Mouse (Mus musculus) liver, embryonic 16.5 days (tissue): ENCODE data around the gene Zbtb16. TPM values are rescaled to one million over a fixed set of nuclear protein-coding genes. Genes with fewer than 3 reads are reported as not detected.

Source experiments
- ATAC-seq: fragments of 200-750 bp; cut with Nextera tagmentation; 2 replicates; pipeline ENCODE4 v1.8.0; 2017; ENCODE audit warnings: low read depth, mild to moderate bottlenecking, moderate number of reproducible peaks, moderate library complexity
- H3K27ac ChIP-seq: fragments of 300-500 bp; sonication (generic); 2 replicates; pipeline ENCODE4 v1.5.1; 2014; ENCODE audit warnings: mild to moderate bottlenecking, low read length
- H3K27me3 ChIP-seq: fragments of 300-500 bp; sonication (generic); 2 replicates; pipeline ENCODE4 v1.6.1; 2014; ENCODE audit warnings: low read depth, low read length, mixed read lengths; ENCODE audit not compliant: control insufficient read depth, insufficient read depth
- H3K36me3 ChIP-seq: fragments of 300-500 bp; sonication (generic); 2 replicates; pipeline ENCODE4 v1.6.1; 2014; ENCODE audit warnings: mild to moderate bottlenecking; ENCODE audit not compliant: control insufficient read depth, insufficient read depth
- H3K4me1 ChIP-seq: fragments of 300-500 bp; sonication (generic); 2 replicates; pipeline ENCODE4 v1.6.1; 2014; ENCODE audit warnings: low read depth, low read length, mixed read lengths; ENCODE audit not compliant: control insufficient read depth
- H3K4me2 ChIP-seq: fragments of 300-500 bp; sonication (generic); 2 replicates; pipeline ENCODE4 v1.6.1; 2014; ENCODE audit warnings: low read depth, low read length, mixed read lengths
- H3K4me3 ChIP-seq: fragments of 300-500 bp; sonication (generic); 2 replicates; pipeline ENCODE4 v1.5.1; 2014; ENCODE audit warnings: low read depth, mild to moderate bottlenecking, low read length
- H3K9ac ChIP-seq: fragments of 300-500 bp; sonication (generic); 2 replicates; pipeline ENCODE4 v1.6.1; 2014; ENCODE audit warnings: low read depth, low read length
- H3K9me3 ChIP-seq: fragments of 300-500 bp; sonication (generic); replicated peaks from 2 replicates; pipeline ENCODE4 v1.6.1; 2016; ENCODE audit warnings: low read length; ENCODE audit not compliant: control insufficient read depth
- WGBS: fragments of 180-500 bp; shearing (Covaris S2); extraction: QIAGEN DNeasy Blood & Tissue Kit; methylation state at CpG from one replicate; pipeline ENCODE4 v1.1.7; 2014; ENCODE audit not compliant: insufficient replicate concordance; 5-methylcytosine and 5-hydroxymethylcytosine counted together
- polyA plus RNA-seq: library from polyadenylated mRNA; unstranded; fragments of >200 nt; fragmentation: Nextera tagmentation; extraction: Ambion mirVana; gene quantifications from 2 replicates; pipeline ENCODE4 v1.2.1, GENCODE M21; 2015

Gene Zbtb16
- polyA plus RNA-seq, 1 experiment from 2014 or later: 1.1 TPM

DNA sequence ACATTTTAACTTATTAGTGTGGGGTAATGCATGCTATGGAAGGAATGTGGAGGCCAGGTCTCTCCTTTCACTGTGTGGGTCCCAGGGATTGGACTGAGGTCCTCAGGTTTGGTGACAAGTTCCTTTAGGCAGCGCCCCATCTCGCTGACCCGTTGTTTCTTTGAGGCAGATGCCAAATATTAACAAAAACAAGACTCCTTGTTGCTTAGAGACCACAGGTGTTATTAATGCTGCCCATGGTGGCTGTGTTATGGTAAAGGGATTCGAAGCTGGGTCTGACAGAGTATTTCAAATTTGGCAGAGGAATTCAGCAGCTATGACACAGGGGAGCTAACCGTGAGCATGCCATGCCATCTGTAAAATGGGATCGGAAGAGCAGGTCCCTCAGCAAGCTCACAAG is 114.4 kb downstream of the Zbtb16 start:
- Histone ChIP-seq H3K9ac (no peak overlapping the region), H3K9me3 (no peaks in the 10 kb centered on the region), H3K4me1 (peaks cover 12% of the 10 kb centered on the region), H3K27me3 (no peaks in the 10 kb centered on the region), H3K4me2 (no peak overlapping the region), H3K4me3 (no peak overlapping the region), H3K27ac (no peak overlapping the region), H3K36me3 (no peaks in the 10 kb centered on the region)
- no peak for ATAC-seq
- 63% methylated on average over 6 of the region's 6 CpGs for WGBS

- Histone ChIP-seq H3K4me3 (no peak overlapping the region), H3K4me1 (peaks cover 12% of the 10 kb centered on the region), H3K27me3 (no peaks in the 10 kb centered on the region), H3K27ac (no peak overlapping the region), H3K4me2 (no peak overlapping the region), H3K9ac (no peak overlapping the region), H3K9me3 (no peaks in the 10 kb centered on the region), H3K36me3 (no peaks in the 10 kb centered on the region)
- WGBS: 62% methylated on average over 3 of the region's 3 CpGs
- no peak for ATAC-seq
Measured at GRCm38 (mm10) chr9:48721172-48721571, 114.8 kb downstream of the Zbtb16 start.

GRCm38 (mm10) chr9:48720251-48720963 is 115.6 kb downstream of the Zbtb16 start:
- Histone ChIP-seq H3K9ac (no peak overlapping the region), H3K4me3 (no peak overlapping the region), H3K4me1 (peaks cover 12% of the 10 kb centered on the region), H3K27me3 (no peaks in the 10 kb centered on the region), H3K4me2 (no peak overlapping the region), H3K27ac (no peak overlapping the region), H3K9me3 (no peaks in the 10 kb centered on the region), H3K36me3 (no peaks in the 10 kb centered on the region)
- ATAC-seq: no peak
- WGBS: 61% methylated on average over 12 of the region's 12 CpGs

DNA sequence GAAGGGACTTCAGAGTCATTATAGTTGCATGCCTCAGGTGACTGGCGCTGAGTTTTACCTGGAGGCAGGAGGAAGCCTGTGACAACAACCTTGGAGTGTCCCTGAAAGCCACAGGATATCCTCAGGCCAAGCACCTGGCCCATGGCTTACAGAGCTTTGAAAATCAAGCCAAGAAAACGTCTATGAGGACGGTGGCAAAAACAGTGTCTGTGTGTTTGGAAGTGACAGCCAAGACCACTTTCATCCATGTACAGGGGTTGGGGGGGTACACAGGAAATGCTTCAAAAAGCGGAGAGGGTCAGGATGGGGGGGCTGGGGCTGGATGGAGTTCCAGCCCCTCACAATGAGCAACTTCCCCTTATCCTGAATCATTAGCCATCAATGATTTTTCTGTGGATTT is 116.4 kb downstream of the Zbtb16 start:
- Histone ChIP-seq H3K36me3 (no peaks in the 10 kb centered on the region), H3K27ac (no peak overlapping the region), H3K4me3 (no peak overlapping the region), H3K27me3 (no peaks in the 10 kb centered on the region), H3K9ac (no peak overlapping the region), H3K4me1 (peaks cover 12% of the 10 kb centered on the region), H3K9me3 (no peaks in the 10 kb centered on the region), H3K4me2 (no peak overlapping the region)
- WGBS: 58% methylated on average over 4 of the region's 4 CpGs
- no peak for ATAC-seq

DNA sequence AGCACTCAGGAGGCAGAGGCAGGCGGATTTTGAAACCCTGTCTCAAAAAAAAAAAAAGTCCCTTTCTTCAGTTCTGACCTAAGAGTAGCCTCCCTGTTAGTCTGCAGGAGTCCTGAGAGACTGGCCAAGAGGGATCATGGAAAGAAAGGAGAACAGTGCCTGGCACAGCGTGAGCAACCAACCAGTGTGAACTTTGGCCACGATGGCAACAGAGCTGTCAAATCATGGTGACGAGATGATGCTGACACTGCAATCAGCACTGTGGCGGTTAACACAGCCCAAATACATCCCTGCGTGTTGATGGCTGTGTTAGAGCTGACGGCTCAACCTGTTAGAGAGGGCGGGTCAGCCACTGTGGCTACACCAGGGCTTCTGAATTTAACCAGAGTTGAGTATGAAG is 119.5 kb downstream of the Zbtb16 start:
- Histone ChIP-seq H3K4me3 (no peak overlapping the region), H3K27ac (no peak overlapping the region), H3K4me1 (peaks cover under 1% of the 10 kb centered on the region; the same call in 1 of the 2 replicates), H3K27me3 (no peaks in the 10 kb centered on the region), H3K36me3 (no peaks in the 10 kb centered on the region), H3K4me2 (no peak overlapping the region), H3K9ac (no peak overlapping the region), H3K9me3 (no peaks in the 10 kb centered on the region)
- WGBS: 68% methylated on average over 8 of the region's 8 CpGs
- ATAC-seq: no peak

DNA sequence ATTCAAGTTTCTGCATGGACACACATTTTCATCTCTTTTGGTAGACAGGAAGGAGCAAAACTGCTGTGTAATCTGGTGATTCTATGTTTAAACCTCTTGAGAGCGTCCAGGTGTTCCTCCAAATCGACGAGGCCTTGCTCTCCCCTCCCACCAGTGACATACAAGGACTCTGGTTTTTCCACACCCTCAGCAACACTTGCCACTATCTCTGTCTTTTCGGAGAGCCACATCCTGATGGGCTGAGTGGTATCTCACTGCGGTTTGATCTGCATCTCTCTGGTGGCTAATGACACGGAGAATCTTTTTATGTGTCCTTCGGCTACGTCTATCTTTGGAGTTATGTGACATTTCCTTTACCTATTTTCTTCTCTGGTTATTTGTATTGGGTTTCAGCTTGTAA is 121.0 kb downstream of the Zbtb16 start:
- ATAC-seq: no peak
- peaks cover 4% of the 10 kb centered on the region; the same call in 1 of the 2 replicates for H3K4me1 ChIP-seq
- no peak overlapping the region for H3K27ac ChIP-seq
- no peak overlapping the region for H3K9ac ChIP-seq
- H3K9me3 ChIP-seq: no peaks in the 10 kb centered on the region
- H3K36me3 ChIP-seq: no peaks in the 10 kb centered on the region
- H3K4me2 ChIP-seq: no peak overlapping the region
- no peak overlapping the region for H3K4me3 ChIP-seq
- no peaks in the 10 kb centered on the region for H3K27me3 ChIP-seq
- 35% methylated on average over 8 of the region's 8 CpGs for WGBS

DNA sequence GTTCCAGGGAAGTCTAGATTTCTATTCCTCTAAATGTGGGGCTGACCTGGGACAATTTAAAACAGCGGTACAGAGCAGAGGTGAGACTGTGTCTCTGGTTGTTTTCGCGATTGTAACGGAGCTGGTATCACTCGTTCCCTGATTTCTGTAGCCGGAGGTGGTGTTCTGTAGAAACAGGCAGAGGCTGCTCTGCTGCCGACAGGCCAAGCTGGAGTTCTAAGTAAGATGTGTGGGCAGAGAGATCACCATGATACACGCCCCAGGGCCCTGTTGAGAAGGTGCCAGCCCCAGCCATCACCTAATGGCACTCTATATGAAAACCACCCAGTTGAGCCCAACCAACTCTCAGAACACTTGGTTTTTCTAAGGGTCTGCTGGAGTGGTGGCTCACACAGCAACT is 122.2 kb downstream of the Zbtb16 start:
- Histone ChIP-seq H3K4me2 (no peak overlapping the region), H3K4me1 (peaks cover 4% of the 10 kb centered on the region; the same call in 1 of the 2 replicates), H3K36me3 (no peaks in the 10 kb centered on the region), H3K27ac (no peak overlapping the region), H3K27me3 (no peaks in the 10 kb centered on the region), H3K4me3 (no peak overlapping the region), H3K9ac (no peak overlapping the region), H3K9me3 (no peaks in the 10 kb centered on the region)
- WGBS: 73% methylated on average over 8 of the region's 8 CpGs
- no peak for ATAC-seq

DNA sequence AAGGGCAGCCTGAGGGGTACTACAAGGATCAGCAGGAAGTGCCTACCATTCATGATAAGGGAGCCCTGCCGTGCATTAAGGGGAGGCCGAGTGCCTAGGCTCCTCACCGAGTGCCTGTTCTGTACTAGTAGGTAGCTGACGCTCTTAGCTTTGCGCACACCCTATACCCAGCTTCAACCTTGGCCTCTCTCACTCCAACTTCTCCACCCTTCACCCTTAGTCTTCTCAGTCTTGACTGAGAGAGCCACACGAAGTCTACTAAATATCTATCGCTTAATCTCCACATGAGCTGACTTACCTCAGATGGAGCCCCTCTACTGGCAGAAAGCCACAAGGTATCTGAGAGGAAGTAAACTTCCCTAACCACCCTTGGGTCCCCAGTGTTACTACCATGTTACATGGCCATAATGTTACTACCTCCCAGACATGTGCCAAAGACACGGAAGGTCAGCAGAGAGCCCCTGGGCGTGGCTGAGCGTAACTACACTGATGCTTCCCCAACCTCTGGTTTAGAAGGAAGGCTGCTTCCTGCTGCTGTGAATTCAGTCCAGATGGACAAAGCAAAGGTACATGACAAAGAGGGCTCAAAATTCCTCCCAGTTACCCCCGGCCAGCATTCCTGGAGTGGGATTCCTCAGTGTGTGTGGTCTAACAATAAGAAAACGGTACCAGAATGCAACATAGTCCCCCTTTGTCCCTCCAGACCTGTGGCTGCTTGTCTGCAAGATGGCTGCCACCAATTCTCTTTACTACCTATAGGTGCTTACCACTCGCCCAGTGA is 122.8 kb downstream of the Zbtb16 start:
- no peak overlapping the region for H3K27ac ChIP-seq
- no peaks in the 10 kb centered on the region for H3K27me3 ChIP-seq
- H3K4me2 ChIP-seq: no peak overlapping the region
- peaks cover 4% of the 10 kb centered on the region; the same call in 1 of the 2 replicates for H3K4me1 ChIP-seq
- WGBS: 40% methylated on average over 13 of the region's 13 CpGs
- H3K9ac ChIP-seq: no peak overlapping the region
- 0 out of 2 replicates have a peak, but pooled peaks have one; percentile 35 for ATAC-seq
- H3K9me3 ChIP-seq: no peaks in the 10 kb centered on the region
- no peak overlapping the region for H3K4me3 ChIP-seq
- no peaks in the 10 kb centered on the region for H3K36me3 ChIP-seq

DNA sequence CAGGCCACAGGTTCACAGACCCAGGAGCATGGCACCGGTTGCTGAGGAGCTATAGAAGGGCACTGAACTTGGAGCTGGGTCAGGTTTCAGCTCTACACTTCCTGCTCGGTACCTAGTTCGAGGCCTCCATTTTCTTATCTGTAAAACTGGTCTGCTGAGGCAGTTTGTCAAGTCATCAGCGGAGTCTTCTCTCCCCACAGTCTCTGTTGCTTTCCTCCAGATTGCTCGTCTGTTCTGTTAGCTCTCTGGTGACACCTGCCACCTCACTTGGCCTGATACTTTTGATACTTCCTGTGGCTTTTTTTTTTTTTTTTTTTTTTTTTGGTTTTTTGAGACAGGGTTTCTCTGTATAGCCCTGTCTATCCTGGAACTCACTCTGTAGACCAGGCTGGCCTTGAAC is 124.2 kb downstream of the Zbtb16 start:
- WGBS: 16% methylated on average over 5 of the region's 5 CpGs
- Histone ChIP-seq H3K36me3 (no peaks in the 10 kb centered on the region), H3K27me3 (no peaks in the 10 kb centered on the region), H3K27ac (no peak overlapping the region), H3K9ac (no peak overlapping the region), H3K9me3 (no peaks in the 10 kb centered on the region), H3K4me2 (no peak overlapping the region), H3K4me3 (no peak overlapping the region), H3K4me1 (peaks cover 4% of the 10 kb centered on the region; the same call in 1 of the 2 replicates)
- ATAC-seq: no peak
